Mouse (Mus musculus) spleen, postnatal 36 days (tissue): ENCODE measurements around the gene Ogdh.
A peak's percentile ranks its signal among the peaks of the same experiment; 100 is the strongest.
"Not testable (repeated sequence)": the region's sequence is repeated elsewhere in the genome, so short reads cannot be mapped to it uniquely, and the experiment has no call there.

Experiments used
- DNase-seq, 2 experiments: peaks; one replicate each; pipeline ENCODE4 v3.0.0; 2022; ENCODE audit warnings: low spot score in 2 of 2, mixed read lengths in 1 of 2

Ogdh gene

DNA sequence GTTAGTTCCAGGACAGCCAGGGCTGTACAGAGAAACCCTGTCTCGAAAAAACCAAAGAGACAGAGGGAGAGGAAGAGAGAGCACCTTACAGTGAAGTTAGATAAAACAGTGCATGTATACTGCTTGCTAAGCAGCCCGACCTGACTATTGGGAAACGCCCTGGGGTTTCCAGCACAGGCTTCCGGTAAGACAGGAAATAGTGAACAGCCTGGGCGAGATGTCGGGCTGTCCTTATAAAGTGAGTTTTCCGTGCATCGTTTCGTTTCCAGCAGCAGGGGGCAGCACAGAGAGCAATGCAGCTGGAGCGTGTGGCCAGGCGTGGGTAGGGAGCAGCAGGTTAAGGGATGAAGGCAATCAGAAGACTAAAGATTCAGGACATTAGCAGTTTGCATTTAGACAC is 74.5 kb downstream of the Ogdh start:
- peak; percentile 82 to 84 for DNase-seq

DNA sequence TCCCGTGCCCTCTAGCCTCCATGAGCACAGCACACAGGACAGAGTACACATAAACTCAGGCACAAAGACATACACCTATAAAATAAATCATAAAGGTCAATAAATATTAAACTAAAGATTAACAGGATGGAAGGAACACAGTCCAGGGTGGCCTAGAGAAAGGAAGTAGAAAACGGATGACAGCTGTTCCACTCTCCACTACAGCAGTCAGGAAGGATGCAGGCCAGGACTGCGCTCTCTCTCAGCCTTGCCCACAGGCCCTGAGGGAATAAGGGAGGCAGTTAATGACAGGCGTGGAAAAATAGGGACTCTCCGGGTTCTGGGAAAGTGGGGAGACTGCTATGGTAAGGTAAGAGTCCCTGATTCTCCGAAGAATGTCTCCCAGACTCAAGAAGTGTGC is 75.0 kb downstream of the Ogdh start:
- DNase-seq = no peak

DNA sequence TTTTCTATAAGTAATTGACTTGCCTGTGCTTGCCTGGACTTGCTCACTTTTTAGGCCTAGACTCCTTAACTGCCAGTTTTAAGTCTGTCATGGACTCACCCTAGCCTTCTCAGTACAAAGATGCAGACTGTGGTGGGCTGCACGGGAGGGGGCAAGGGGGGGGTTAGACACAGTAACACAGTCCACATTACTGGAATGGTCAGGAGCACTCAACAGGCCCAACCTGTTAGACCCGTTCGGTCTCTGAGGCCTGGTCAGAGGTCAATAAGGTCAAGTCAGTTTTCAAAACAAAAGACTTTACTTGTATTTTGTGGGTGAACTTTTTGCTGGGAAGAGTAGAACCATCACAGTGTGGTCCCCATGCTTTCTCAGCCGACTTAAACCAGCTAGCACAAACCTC is 75.7 kb downstream of the Ogdh start:
- DNase-seq = no peak

DNA sequence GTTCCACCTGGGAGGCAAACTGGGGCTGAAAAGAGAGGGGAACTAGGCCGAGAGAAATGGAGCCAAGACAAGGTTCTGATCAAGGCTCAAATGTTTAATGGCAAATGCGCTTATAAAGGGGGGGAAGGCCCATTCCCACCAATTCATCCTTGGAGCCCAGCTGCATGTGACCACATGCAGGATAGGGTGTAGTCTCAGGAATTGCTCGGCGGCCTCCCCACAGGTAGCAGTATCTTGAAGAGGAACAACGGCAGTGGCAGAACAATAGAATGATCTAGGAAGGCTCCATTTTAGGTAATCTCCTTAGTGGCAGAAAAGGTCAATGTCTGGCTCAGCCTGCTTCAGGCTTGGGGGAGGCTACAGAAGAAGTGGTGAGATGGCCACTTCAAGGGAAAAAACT is 76.6 kb downstream of the Ogdh start:
- not testable (repeated sequence) for DNase-seq

DNA sequence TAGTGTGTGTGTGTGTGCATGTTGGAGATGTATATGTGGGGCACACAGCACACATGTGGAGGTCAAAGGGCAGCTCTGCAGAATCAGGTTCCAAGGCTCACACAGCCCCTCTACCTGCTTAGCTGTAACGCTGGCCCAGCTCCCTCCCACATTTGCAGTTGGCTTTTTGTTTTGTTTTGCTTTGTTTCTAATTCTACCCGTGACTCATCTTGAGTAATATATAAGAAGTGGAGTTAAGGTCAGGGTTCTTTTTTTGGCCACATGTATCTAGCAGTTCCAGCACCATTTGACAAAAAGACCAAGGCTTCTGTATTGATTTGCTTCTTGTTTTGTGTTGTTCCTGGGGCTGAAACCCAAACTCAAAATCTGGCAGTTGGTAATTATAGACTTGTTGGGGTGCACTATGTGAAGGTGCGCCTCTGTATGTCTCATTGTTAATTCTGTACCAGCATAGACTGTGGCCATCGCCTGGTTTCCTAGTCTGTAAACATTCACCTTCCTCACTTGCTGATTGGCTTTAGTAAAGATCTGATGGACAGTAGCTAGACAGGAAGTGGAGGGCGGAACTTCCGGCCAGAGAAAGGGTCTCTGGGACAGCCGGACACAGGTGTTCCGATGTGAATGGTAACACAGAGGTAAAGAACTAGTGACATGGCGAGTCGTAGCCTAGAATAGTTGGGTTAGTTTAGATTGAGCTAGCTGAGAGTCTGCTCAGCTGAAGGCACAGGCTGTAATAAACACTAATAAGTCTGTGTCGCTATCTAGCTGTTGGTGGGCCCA is 80.1 kb downstream of the Ogdh start:
- DNase-seq = no peak

DNA sequence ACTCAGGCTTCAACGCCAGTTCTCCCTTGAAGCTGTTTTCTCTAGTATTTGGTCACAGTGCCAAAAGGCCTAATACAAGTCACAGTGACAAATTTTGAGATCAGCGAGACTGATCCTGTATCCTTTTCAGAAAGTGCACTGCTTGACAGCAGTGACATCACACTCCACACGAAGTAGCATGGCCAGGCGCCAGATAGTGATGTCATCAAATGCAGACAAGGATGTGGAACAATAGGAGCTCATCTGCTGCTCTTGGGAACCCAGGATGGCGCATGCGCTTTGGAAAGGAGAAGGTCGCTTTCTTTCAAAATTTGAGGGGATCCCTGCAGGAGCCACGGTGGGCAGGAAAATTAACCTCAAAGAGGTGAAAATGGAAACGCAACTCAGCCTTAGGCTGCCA is 81.4 kb downstream of the Ogdh start:
- no peak for DNase-seq

DNA sequence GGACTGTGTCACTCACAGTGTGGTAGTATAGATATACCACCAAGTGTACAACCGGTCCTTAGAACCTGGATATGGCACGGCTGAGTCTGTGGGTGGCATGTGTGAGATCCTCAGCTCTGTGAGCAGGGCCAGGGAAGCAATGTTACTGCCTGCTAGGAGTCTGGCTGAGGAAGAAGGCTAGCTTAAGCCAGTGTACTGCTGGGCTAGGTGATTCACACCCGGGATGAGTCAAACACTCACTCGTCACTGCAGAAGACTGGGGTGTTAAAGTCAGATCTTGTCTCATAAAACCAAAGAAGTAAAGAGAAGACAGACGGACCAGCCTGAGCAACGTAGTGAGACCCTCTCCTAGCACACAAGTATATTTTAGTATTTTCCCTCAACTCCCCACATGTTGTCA is 89.5 kb downstream of the Ogdh start:
- no peak for DNase-seq

DNA sequence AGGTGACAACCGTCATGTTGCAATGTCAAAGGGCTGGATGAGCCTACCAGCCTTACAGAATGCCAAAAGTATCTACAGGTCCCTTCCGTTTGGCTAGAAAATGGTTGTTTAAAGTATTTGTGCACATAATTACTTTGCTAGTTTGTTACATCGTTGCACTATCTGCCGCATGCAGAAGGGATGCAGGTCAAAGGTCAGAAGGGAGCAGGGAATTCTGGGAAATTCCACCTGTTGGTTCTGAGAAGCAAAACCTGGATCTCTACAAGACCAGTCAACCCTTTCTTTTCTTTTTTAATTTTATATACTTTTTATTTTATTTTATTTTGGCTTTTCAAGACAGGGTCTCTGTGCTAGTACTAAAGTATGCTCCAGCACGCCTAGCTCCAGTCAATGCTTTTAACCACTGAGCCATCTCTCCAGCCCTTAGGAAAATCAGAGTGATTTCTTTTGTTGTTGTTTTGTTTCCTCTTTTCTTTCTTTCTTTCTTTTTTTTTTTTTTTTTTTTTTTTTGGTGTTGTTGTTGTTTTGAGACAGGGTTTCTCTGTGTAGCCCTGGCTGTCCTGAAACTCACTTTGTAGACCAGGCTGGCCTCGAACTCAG is 96.8 kb downstream of the Ogdh start:
- no peak for DNase-seq

DNA sequence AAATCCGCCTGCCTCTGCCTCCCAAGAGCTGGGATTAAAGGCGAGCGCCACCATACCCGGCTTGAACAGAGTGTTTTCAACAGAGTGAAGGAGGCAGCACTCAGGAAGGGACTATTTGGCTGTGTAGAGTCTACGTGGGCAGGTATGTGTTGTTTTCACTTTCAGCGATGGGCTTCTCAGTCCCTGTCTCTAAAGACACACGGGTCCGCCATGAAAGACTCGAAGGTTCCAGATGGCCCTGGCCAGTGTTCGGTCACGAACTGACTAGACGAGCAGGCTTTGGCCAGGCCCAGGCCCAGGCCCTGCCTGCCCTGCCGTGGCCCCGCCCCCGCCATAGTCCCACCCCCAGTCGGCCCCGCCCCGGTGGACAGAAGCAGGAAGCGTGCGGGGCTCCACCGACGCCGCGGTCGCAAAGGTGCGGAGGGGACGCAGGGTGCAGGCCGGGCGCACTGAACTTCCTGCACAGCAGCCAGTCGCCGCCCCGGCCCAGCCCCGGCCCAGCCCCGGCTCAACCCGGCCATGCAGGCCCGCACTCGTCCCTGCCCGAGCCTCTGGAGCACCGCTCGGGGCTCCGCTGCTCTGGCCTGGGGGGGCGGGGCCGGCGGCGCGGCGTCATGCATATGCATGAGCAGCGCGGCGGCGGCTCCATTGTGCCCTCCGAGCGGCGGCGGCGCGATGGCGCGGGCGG is 97.4 kb downstream of the Ogdh start, which contains the start of gene Zmiz2:
Zmiz2 (plus strand) TSS at position 349 of the 688 bp plus-strand sequence.
- peak; percentile 92 for DNase-seq

DNA sequence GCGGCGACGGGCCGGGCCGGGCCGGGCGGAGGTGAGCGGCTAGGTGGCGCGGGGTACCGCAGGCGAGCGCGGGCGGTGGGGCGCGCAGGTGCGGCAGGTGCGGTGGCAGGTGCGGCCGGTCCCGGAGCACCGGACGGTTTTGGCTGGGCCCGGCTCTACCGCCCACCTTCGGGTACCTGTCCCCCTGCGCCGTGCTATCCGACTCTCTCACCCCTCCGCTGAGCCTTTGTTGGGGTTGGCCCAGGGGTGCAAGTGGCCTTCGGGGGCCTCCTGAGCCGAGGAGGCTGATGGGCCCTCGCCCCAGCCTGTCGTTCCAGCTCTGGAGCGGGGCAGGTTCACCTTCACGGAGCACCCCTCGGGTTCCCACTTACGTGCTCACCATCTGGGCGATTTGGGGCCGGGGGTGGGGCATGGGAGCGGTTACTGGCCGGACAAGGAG is 98.1 kb downstream of the Ogdh start:
- peak in 1 of 2 experiments; percentile 38 for DNase-seq

DNA sequence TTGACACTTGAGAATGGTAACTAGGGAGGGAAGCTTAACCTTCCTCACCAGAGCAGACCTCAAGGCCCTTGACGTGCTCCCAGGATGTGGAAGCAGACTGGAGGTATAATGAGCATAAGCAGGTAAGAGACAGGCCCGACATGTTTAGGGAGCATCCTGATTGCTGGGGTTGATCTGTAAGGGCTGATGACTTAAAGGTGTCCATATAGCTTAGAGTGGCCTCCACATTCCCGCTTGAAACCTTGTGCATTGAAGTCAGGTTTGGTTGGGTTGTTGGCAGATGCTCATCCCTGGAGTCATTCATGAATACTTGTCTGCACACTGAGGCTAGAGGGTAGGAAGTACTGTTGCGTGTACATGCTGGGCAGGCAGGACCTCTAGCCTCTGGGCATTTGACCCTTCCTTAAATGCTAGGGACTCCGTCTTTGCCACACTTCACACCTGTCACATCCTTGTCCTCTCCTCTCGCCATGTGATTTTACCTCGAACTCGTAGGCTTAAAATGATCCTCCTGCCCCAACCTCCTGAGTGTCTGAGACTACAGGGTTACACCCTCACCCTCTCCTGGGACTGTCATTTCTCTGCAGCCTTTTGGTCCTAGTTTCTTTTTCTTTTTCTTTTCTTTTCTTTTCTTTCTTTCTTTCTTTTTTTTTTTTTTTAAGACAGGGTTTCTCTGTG is 99.1 kb downstream of the Ogdh start:
- no peak for DNase-seq

DNA sequence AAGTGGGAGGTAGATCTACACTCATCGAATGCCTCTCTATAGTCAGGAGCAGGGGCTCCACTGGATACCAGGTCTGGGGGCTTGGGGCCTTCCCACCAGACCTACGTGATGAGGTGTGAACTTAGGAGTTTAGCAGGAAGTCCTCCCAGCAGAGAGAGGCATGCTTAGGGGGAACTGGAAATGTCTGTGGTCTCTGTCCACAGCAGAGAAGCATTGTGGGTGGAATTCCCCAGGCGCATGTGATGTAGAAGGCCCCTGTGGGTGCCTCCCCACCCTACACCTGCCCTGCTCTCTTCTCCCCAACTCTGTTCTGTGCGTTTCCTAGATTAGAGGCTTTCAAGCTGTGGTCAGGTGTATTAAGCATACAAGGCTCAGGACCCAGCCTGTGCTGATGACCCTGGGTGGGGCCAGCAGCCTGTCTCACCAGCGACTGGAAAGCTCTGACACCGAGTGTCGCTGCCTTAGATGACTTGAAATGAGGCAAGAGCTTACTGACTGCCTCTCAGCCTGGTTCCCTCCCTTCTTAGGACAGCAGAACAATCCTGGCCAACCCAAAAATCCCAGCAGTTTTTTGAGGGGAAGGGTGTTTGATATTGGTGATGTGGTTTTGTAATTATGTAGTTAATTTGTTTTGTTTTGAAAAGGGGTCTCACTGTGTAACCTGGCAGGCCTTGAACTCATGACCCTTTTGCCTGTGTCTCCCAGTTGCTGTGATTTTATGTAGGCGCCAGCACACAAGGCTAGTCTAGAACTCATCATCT is 100.3 kb downstream of the Ogdh start:
- DNase-seq = peak; percentile 83

DNA sequence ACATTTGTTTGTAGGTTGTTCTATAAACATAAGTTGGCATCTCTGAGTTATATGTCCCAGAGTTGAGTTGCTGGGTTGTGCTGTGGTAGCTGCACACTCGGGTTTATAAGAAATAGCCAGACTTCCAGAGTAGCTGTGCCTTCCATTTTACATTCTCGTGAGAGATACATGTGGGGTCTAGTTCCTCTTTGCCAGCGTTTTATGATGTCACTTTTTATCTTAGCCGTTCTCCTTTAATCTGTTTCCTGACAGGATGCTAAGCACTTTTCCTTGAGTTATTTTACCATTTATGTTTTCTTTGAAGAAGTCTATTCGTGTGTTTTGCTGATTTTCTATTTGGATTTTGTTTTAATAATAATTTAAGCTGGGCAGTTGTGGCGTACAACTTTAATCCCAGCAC is 101.4 kb downstream of the Ogdh start:
- DNase-seq = no peak

DNA sequence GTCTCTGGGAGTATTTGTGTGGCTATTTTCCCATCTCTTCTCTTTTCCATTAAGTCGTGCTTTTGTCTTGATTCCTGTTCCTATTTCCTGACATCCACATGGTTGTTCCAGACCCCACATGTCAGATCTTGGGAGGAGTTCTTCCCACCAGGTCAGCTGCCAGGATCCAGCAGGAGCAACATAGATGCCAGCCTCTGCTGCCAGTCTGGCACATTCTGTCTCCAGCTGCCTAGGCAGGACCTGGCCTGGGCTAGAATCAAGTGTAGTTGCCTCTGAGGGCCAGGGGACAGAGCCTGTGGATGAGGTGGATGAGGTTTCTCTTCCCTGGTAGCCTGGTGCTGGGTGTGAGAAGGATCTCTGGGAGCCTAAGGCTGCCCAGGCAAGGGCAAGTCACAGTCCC is 102.4 kb downstream of the Ogdh start:
- no peak for DNase-seq

DNA sequence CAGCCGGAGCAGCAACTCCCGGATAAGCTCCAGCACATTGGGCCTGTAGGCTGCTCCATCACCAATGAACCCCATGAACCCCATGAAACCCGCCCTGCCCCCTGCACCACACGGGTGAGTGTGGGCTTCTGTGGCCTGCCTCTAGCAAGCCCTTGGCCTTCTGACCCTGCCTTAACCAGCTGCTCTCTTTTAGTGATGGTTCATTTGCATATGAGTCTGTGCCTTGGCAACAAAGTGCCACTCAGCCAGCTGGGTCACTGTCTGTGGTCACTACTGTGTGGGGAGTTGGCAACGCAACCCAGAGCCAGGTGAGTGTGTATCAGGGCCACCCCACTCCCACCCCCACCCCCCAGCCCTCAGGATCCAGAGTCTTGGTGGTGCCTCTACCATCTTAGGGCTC is 104.1 kb downstream of the Ogdh start:
- no peak for DNase-seq

DNA sequence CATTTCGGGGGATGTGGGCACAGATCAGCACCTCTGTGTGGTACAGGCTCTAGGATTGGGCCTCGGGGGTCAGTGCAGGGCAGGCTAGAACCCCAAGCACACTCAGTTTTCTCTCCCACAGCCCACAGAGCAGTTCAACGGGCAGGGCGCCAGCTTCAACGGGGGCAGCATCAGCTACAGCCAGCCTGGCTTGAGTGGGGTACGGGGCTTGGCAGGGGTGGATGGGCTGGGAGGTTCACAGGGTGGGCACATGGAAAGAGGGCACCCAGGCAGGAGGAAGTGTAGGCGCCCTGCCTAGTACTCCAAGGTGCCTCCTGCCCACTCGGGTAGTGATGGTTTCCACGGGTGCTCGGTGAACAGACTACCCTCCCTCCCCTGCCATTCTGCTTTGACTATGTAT is 106.7 kb downstream of the Ogdh start:
- no peak for DNase-seq

DNA sequence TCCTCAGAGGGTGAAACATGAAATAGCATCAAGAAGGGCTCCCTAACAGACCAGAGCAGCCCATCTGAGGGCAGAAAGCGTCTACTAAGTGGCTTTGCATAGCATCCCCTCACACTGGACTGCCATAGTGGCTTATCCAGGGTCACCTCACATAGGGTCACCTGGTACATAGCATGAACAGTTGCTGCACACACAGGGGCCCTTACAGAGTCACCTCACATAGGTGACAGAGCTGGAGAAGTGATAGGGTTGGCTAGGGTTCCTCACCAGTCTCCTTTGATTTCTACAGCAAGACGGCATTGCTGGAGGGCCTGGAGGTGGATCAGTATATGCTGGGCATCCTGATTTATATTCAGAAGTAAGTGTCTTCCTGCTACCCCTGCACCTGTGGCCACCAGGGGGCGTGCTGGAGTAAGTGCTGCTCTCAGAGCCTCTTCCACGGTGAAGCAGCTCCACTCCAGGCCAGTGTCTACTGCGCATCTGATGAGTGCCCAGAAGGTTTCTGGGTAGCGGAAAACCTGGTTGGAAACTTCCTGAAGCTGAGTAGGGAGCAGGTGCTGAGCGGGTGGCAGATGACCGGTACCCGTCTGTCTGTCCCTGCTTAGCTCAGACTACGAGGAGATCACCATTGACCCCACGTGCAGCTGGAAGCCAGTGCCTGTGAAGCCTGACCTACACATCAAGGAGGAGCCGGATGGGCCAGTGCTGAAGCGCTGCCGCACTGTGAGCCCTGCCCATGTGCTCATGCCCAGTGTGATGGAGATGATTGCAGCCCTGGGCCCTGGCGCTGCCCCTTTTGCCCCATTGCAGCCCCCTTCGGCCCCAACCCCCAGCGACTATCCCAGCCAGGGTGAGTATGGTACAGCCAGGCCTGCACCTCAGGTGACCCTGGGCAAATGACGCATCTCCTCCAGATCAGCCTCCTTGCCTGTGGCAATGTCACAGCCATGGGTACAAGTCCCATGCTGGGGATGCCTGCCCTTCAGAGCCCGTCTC is 111.4 kb downstream of the Ogdh start:
- DNase-seq = peak; percentile 63 to 66

DNA sequence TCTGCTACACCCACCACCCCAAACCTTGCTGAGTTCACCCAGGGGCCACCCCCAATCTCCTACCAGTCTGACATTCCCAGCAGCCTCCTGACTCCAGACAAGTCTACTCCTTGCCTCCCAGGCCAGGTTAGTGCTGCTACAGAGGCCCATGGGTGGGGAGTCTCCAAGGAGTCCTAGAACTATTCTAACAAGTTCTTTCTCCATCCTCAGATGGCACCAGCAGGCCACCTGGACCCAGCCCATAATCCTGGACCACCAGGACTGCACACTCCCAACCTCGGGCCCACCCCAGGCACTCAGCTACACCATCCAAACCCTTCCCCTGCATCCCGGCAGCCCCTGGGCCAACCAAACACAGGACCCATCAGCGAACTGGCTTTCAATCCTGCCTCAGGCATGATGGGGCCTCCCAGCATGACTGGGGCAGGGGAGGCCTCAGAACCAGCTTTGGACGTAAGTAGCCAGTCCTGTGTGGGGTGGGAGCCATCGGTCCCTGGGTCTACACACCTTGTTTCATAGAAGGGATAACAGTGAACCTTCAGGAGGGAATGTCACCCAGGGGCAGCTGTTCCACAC is 112.5 kb downstream of the Ogdh start:
- no peak for DNase-seq

DNA sequence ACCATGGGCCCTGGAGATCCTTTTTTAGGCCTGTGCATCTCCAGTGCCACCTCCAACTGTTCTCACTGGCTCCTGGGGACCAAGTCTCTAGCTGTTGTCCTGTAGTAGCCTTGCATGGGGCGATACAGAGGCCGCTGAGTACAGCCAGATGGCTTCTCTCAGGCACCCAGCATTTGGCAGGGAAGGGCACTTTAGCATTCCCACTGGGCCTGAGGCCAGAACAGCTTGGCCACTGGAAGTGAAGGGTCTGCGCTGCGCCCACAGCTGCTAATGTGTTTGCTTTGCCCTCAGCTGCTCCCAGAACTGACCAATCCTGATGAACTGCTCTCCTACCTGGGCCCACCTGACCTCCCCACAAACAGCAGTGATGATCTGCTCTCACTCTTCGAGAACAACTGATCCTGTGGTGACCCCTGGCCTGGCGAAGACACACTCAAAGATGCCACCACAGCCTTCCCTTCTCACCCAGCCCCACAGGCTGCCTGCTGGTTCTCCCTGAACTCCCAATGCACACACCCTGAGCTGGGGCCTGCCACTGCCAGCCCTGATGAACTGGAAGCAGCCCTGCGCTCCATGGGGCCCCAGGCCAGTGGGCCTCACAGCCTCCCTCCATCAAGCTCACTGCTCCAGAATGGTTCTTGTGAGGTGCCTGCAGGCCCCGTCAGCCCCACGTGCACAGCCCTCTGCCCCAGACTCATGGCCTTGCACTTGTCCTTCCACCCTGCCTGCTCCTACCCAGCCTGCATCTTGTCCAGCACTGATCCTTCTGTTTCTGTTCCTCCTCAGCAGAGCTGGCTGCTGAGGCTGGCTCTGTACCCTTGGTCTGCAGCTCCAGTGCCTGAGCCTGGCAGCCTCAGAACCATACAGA is 113.5 kb downstream of the Ogdh start:
- no peak for DNase-seq
